Mouse (Mus musculus): ENCODE measurements around the gene Dlgap1. TPM values are rescaled to one million over a fixed set of nuclear protein-coding genes. Genes with fewer than 3 reads are reported as not detected.

The Dlgap1 gene
- polyA plus RNA-seq, 1 experiment from 2014 or later, result not detected

DNA sequence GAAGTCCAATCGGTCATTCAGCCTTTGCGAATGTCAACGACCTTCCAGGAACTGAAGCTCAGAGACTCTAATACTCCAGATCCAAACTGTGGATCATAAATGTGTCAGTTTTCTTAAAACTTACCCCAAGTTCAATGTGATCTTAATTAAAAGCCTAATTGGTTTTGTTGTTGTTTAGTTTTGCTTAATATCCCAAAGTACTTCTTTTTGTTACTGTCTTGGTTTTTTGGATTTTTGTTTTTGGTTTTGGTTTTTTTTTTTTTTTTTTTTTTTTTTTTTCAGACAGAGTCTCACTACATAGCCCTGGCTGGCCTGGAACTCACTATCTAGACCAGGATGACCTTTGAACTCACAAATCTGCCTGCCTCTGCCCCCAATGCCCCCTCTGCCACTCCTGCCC, 765.9 kb downstream of the Dlgap1 start:
- Histone ChIP-seq H3K4me3 (ENCODE audit: inconsistent target) (no peak overlapping the region), H3K79me2 (ENCODE audit: inconsistent target) (no peaks in the 10 kb centered on the region), H3K36me3 (ENCODE audit: inconsistent target) (no peaks in the 10 kb centered on the region), H3K27ac (no peak overlapping the region)
- 92% methylated on average over 3 of the region's 3 CpGs for WGBS (ENCODE audit: missing documents)

DNA sequence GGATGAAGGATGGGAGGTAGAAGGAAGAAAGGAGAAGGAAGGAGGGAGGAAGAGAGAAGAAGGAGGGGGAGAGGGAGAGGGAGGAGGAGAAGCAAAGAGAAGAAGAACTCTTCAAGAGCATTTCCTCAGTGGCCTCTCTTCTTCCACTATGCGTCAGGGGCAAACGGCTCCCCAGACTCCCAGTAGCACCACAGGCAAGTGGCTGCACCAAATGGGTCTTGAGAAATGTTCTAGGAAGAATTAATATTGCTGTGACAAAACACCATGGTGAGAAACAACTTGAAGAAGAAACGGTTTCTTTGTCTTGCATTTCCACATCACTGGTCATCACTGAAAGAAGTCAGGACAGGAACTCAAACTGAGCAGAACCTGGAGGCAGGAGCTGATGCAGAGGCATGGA, 766.5 kb downstream of the Dlgap1 start:
- WGBS (ENCODE audit: missing documents), result 75% methylated on average over 3 of the region's 3 CpGs
- no peaks in the 10 kb centered on the region for H3K36me3 ChIP-seq (ENCODE audit: inconsistent target)
- H3K27ac ChIP-seq, result no peak overlapping the region
- no peaks in the 10 kb centered on the region for H3K79me2 ChIP-seq (ENCODE audit: inconsistent target)
- H3K4me3 ChIP-seq (ENCODE audit: inconsistent target), result no peak overlapping the region

DNA sequence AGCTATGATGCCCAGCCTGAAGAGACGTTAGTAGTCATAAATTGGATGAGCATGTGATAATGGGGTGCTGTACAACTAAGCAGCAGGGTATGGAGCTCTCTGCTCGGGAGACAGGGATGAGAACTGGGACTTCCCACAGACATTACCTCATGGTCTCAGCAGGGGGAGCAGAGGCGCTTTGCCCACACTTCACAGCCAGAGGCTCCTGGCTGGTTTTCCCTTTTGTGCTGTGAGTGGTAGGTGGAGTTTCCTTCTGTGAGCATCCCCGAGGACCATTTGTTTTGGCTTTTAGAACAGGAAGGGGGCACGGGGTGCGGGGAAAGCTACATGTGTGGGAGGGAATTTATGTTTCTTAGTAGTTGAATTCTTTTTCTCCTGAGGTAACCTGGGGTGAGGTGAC, 768.6 kb downstream of the Dlgap1 start:
- no peak overlapping the region for H3K27ac ChIP-seq
- no peaks in the 10 kb centered on the region for H3K36me3 ChIP-seq (ENCODE audit: inconsistent target)
- H3K4me3 ChIP-seq (ENCODE audit: inconsistent target), result no peak overlapping the region
- no peaks in the 10 kb centered on the region for H3K79me2 ChIP-seq (ENCODE audit: inconsistent target)
- 9% methylated on average over 6 of the region's 6 CpGs for WGBS (ENCODE audit: missing documents)

DNA sequence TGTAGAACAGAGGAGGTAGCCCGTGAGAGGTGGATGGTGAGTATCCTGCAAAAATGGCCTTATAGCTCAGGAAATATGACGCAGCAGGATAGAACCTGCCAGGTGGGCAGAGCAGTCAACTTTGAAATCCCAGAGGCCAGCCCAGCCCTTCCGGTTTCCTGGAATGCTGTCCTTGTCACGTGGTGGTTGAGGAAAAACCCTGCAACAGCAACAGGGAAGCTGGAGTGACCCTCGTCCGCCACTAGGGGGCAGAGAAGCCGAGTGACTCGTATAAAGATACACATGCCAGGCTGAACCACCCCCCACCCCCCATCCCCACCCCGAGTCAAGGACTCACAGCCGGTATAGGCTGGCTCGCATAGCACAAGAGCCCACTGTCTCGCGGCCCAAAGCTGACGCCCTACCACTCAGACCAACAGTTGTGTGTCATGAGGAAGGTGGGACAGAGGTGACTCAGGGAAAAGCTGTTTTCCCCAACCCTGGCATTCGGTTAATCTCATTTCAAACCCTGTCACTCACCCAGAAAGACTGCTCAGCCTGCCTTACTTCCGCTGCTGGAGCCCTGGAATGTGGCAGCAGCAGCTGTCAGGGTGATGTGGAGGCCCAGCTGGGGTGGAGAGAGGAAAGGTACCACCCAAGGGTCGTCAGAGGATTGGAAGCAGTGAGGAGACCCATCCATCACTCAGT, 769.4 kb downstream of the Dlgap1 start:
- H3K27ac ChIP-seq, result 0 out of 2 replicates have a peak overlapping the region, but pooled peaks have one; percentile 7
- H3K79me2 ChIP-seq (ENCODE audit: inconsistent target), result no peaks in the 10 kb centered on the region
- H3K36me3 ChIP-seq (ENCODE audit: inconsistent target), result no peaks in the 10 kb centered on the region
- no peak overlapping the region for H3K4me3 ChIP-seq (ENCODE audit: inconsistent target)
- 9% methylated on average over 17 of the region's 17 CpGs for WGBS (ENCODE audit: missing documents)

DNA sequence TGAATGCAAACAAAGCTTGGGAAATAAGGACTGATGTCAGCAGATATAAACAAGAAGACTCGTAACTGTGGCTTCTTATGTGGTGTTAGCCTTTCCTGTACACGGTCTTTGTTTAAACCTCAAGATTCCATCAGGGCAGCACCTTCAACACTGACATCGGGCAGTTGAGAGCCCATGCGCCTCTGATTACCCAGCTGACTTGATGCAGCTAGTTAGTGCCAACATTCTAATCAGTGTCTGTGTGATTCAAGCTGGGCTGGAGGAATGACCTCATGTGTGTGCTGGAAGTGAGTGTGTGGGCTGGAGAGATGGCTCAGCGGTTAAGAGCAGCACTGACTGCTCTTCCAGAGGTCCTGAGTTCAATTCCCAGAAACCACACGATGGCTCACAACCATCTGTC, 770.5 kb downstream of the Dlgap1 start:
- no peaks in the 10 kb centered on the region for H3K36me3 ChIP-seq (ENCODE audit: inconsistent target)
- H3K79me2 ChIP-seq (ENCODE audit: inconsistent target), result no peaks in the 10 kb centered on the region
- WGBS (ENCODE audit: missing documents), result 74% methylated on average over 6 of the region's 6 CpGs
- H3K4me3 ChIP-seq (ENCODE audit: inconsistent target), result no peak overlapping the region
- no peak overlapping the region for H3K27ac ChIP-seq

DNA sequence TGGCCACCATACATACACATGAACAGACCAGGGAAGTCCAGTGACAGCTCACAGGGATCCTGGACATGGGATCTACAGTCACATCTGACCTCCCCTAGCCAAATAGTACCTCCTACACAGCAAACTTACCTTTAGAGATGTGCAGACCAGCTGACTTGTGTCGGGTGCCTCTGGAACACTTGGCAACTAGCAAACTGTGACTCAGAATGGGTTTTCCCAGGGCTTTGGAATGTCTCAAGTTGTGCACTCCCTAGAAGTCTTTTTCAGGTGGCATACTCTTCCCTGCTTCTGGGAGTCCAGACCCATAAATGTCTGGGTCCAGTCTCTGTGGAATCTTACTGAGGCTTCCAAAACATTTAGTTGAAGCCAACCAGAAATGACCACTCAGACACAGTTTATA, 772.8 kb downstream of the Dlgap1 start:
- no peaks in the 10 kb centered on the region for H3K79me2 ChIP-seq (ENCODE audit: inconsistent target)
- no peak overlapping the region for H3K27ac ChIP-seq
- H3K36me3 ChIP-seq (ENCODE audit: inconsistent target), result no peaks in the 10 kb centered on the region
- WGBS (ENCODE audit: missing documents), result 100% methylated on average over 1 of the region's 1 CpGs
- no peak overlapping the region for H3K4me3 ChIP-seq (ENCODE audit: inconsistent target)

DNA sequence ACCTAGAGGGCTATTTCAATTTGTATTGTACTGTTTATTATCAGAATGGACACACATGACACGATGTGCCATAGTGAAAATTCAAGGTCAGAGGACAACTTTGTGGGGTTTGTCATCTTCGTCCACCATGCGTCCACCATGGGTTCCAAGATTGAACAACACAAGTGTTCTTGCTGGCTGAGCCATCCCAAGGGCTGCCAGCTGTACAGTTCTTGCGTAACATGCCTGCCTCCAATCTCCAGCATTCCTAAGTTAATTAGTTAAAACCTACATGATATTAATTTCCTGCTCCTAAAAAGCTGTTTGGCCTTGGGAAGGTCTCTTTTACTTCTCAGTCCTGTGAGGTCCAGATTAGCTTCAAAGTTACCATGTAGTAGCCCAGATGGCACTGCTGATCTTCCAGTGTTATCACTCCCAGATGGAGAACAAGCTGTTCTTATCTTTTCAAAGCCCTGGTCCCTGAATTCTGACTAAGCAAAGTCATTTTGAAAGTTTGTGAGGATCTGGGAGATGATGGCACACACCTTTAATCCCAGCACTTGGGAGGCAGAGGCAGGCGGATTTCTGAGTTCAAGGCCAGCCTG, 775.8 kb downstream of the Dlgap1 start:
- Histone ChIP-seq H3K4me3 (ENCODE audit: inconsistent target) (no peak overlapping the region), H3K79me2 (ENCODE audit: inconsistent target) (no peaks in the 10 kb centered on the region), H3K27ac (no peak overlapping the region), H3K36me3 (ENCODE audit: inconsistent target) (no peaks in the 10 kb centered on the region)
- 91% methylated on average over 5 of the region's 5 CpGs for WGBS (ENCODE audit: missing documents)

DNA sequence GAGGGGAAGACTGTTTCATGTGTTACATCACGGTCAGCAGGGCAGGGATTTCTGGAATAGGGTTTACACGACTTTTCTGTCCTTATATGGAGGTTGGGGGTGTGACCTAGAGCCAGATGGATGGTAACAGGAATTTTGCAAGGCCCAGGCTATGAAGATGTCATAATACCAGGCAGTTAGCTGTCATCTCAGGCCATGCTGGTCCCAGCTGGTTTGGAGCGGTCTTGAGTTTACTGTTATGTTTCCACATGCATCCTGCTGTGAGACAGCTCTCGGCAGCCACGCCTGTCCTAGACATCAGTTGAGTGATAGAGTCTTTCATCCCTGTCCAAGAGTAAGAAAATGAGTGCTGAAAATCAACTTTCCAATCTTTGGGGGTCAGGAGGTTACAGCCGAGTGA, 776.5 kb downstream of the Dlgap1 start:
- Histone ChIP-seq H3K4me3 (ENCODE audit: inconsistent target) (no peak overlapping the region), H3K27ac (no peak overlapping the region), H3K36me3 (ENCODE audit: inconsistent target) (no peaks in the 10 kb centered on the region), H3K79me2 (ENCODE audit: inconsistent target) (no peaks in the 10 kb centered on the region)
- 82% methylated on average over 6 of the region's 6 CpGs for WGBS (ENCODE audit: missing documents)

DNA sequence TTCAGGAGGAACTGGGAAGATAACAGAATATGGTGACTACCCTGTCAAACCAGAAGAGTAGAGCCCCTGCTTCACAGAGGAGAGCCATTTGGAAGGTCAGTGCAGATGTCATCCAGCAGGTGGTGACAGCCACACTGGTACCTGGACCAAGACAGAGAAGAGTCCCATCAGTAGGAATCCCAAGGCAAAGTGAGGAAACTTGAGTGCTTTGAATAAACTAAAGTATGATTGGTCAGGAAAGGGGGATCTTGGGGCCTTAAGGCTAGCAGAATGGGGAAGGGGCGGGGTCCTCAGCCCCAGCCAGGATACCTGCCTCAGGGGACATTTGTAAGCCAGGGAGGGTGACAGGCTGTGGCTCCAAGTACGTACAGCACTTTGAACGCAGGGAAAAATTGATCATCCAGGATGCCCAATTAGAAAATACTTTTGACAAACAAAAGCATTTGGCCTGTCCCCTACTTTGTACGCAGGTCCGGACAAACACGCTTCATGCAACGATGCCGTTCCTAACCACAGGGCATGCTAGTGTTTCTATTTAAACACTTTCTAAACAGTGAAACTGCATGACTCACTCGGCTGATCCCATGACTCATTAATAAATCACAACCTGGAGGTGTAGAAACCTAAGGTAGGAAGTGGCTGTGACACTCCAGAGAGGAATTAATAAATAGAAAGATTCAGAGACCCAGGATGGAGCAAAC, 777.7 kb downstream of the Dlgap1 start:
- no peak overlapping the region for H3K4me3 ChIP-seq (ENCODE audit: inconsistent target)
- H3K79me2 ChIP-seq (ENCODE audit: inconsistent target), result no peaks in the 10 kb centered on the region
- WGBS (ENCODE audit: missing documents), result 17% methylated on average over 9 of the region's 9 CpGs
- H3K27ac ChIP-seq, result peak overlapping the region; percentile 93
- H3K36me3 ChIP-seq (ENCODE audit: inconsistent target), result no peaks in the 10 kb centered on the region

DNA sequence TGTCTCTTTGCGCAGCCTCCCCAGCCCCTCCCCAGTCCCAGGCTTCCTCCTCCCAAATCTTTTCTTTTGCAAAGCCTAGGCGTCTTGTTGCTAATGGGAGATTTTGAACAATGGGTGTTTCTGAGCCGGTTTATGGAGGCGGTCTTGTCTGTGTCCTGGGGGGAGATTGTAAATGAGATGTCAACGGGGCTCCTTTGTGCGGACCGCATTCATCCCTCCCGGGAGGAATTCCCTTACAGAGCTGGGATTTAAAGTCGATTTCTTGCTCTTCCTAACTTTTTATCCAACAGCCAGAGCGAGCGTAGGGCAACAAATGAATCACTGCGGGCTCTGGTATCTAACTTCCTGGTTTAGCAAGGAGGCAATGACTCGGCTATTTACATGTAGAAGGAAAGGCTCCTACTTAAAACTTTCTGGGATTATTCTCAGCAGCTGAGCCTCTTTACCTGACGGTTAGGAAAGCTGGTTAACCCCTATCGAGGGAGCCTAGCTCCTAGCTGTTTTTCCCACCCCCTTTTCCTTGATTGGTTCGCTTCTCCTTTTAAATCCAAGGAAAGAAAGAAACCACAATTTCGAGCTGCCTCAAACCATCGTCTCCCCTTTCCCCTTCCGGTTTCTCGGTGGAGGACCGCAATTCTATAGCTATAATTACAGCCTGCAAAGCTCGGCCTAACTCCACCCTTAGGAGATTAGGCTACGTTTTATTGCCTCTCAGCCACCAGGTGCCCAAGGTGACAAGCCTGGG, 779.0 kb downstream of the Dlgap1 start:
- 3% methylated on average over 23 of the region's 23 CpGs for WGBS (ENCODE audit: missing documents)
- Histone ChIP-seq H3K4me3 (ENCODE audit: inconsistent target) (peak overlapping the region; percentile 9), H3K79me2 (ENCODE audit: inconsistent target) (no peaks in the 10 kb centered on the region), H3K27ac (peak overlapping the region; percentile 93), H3K36me3 (ENCODE audit: inconsistent target) (no peaks in the 10 kb centered on the region)

DNA sequence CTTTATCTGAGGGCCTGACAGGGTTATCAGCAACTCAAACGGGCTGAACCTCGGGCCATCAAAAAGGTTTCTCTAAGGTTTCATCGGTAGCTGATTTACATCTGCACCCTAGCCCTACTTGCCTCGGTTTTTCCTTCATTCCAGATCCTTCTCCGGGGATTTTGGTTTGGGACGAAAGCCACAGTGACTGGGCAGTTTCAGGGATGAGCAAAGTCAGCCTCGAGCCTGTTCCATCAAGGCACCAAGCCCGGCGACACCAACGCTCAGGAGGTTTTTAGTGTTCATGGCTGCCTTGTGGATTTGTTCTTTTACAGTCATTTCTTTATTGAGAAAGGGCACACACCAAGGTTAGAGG, 779.6 kb downstream of the Dlgap1 start:
- Histone ChIP-seq H3K36me3 (ENCODE audit: inconsistent target) (no peaks in the 10 kb centered on the region), H3K79me2 (ENCODE audit: inconsistent target) (no peaks in the 10 kb centered on the region), H3K27ac (peak overlapping the region; percentile 93), H3K4me3 (ENCODE audit: inconsistent target) (peak overlapping the region; percentile 9; the same call in 1 of the 2 replicates)
- 23% methylated on average over 10 of the region's 10 CpGs for WGBS (ENCODE audit: missing documents)

DNA sequence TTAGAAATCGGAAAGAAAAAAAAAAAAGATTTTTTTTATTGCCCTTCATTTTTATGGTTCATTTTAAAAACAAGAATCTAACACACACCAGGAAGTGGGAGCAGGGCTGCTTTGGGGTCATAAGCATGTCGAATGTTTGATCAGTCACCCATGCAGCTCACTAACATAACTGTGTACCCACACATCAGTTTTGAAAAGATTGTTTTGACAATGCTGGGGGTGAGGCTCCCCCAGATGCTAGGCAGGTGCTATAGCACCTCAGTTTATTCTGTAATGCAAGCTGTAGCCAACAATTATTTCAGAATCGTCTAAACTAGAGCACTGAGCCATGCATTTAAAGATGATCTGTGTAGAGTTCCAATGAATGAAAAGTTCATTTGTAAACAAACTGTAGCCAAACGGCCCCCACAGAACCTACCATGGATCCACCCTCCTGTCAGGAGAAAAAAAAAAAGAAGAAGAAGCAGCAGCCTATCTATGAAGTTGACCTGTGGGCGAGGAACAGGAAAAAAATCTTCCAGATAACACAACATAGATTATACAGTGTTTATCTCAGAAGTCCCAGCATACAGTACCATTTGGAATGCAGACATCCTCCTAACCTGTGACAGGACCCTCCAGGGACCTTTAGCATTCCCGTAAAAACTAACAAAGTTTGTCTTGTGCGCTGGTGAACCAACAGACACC, 780.2 kb downstream of the Dlgap1 start:
- WGBS (ENCODE audit: missing documents), result 65% methylated on average over 7 of the region's 7 CpGs
- no peaks in the 10 kb centered on the region for H3K36me3 ChIP-seq (ENCODE audit: inconsistent target)

DNA sequence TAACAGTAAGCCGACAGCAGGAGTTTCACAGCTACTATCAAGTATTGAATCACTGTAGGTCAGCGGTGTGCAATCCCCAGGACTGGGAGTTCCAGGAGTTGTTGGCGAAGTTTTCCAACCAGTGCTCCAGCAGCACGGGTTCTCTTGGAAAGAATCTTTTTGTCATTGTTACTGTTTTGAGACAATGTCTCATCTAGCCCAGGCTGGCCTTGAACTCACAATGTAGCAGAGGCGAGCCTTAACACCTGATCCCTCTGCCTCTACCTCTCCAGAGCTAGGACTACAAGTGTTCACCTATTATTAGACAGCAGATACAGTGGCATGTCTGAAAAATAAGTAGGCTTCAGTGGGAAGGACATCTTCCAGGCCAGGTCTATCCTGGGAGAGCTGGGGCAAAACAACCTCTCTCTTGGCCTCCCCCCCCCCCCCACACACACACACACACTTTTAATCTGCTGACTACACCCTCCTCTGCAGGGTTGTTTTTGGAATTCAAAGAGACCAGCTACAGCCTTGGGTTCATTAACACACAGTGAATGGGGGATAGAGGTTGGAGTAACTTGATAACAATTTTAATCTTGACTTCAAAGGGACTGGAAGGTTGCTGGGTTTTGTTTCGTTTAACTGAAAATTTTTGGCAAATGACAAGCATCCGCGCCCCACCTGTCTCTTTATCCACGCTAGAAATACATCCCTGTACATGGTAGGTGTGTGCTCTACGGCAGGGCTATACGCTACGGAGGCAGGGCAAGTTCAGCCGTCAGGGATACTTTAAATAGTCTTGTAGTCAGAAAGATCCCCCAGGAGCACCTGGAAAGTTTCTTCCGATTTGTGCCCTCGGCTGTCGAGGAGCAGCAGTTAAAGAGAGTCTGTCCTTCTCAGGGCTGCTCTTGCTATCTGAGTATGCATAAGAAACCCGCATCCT, 781.6 kb downstream of the Dlgap1 start:
- Histone ChIP-seq H3K4me3 (ENCODE audit: inconsistent target) (peak overlapping the region; percentile 33), H3K36me3 (ENCODE audit: inconsistent target) (no peaks in the 10 kb centered on the region), H3K27ac (peak overlapping the region; percentile 62; the same call in 1 of the 2 replicates), H3K79me2 (ENCODE audit: inconsistent target) (no peaks in the 10 kb centered on the region)
- 68% methylated on average over 17 of the region's 17 CpGs for WGBS (ENCODE audit: missing documents)

More for the DNA sequence above, 780.2 kb downstream of the Dlgap1 start:
- H3K79me2 ChIP-seq (ENCODE audit: inconsistent target), result no peaks in the 10 kb centered on the region
- H3K27ac ChIP-seq, result peak overlapping the region; percentile 93
- H3K4me3 ChIP-seq (ENCODE audit: inconsistent target), result no peak overlapping the region

Data from macrophage (primary cell).